Mouse (Mus musculus): ENCODE data around the gene Sgms1. TPM values are rescaled to one million over a fixed set of nuclear protein-coding genes. Genes with fewer than 3 reads are reported as not detected.

The Sgms1 gene
- total RNA-seq, 2 experiments from 2014 or later, result 55.3 to 63.9 TPM

- peak; percentile 90 to 96 for DNase-seq
Measured at GRCm38 (mm10) chr19:32210450-32211292, 178.8 kb downstream of the Sgms1 start.

GRCm38 (mm10) chr19:32210099-32210449 is 179.4 kb downstream of the Sgms1 start:
- peak; percentile 70 to 78 for DNase-seq

DNA sequence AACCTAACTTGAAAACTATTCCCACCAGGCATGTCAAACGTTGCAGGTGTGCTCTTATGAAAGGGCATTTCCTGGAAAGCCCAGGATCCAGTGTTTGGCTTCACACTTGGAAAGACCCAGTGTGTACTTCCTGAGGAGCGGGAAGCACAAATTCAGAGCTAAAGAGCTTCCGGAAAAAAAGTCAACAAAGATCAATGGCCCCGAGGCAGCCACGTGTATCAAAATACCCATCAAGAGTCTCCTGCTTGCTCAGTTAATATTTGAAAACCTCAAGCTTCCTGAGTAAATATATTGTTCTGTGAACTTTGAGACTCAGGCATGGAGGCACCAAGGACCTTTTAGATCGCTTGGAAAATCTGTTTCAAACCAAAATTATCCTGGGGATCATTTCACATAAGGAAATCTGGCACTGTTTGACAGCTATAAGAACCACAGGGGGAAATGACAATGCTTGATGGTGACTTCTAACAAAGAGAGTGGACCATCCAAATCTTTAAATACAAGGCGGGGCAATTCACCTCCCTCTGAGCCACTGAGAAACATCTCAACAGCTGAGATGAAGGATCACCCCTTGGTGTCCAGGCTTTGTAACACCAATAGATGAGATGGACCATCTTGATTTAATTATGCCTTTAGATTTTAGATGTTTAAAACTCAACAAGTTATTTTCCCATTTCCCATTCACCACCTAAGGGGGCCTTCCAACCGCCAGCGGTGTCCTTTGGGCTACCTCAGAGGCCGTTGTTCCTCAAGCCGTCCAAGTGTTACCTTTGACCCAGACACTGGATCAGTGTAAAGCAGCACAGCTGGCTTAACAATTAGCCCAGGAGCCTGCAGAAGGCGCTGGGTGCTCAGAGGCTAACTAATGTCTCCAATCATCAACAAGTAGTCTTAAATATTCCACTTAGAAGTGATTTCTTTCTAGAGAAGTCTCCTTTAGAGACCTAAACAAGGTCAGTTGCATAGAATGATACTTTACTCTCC is 187.1 kb downstream of the Sgms1 start:
- DNase-seq, result peak; percentile 36 to 58

- peak in 1 of 2 experiments; percentile 55 for DNase-seq
Measured at GRCm38 (mm10) chr19:32199861-32200574, 189.5 kb downstream of the Sgms1 start.

DNA sequence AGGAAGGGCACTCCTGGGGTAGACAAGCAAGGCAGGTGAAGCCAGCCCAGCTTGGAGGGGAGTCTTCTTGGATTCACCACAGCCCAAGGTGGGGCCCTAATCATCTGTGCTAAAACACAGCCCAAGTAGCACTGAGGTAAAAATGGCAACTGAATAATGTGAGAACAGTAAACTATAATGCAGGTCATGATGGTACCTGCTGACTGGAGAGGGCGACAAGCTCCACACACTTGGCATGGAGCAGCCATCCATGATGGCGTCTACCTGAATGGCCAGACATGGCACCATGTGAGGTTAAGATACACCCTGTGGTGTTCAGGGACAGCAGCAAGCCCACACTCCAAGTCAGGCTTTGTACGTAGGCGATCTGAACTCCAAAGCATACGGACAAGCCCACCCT is 190.4 kb downstream of the Sgms1 start:
- DNase-seq, result no peak

DNA sequence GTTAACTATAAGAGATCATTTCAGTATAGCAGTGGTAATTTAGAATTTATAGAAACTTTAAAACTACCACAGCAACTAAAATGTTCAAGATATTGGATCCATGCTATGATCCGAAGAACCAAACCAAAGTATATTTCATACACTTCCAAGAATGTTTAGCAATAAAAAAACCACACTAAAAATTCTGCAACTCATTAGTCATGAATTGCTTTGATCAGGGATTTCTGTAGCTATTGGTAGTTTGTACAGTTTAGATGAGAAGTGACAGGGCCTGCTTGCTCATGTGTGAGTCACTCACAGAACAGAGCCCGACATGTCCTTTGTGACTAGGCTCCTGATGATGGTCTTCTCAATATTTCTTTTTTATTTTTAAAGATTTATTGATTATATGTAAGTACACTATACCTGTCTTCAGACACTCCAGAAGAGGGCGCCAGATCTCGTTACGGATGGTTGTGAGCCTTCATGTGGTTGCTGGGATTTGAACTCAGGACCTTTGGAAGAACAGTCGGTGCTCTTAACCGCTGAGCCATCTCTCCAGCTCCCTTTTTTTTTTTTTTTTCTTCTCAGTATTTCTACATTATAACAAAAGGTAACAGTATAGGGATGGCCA is 190.9 kb downstream of the Sgms1 start:
- no peak for DNase-seq

- DNase-seq, result no peak
Measured at GRCm38 (mm10) chr19:32196976-32197819, 192.3 kb downstream of the Sgms1 start.

GRCm38 (mm10) chr19:32196222-32196621 is 193.3 kb downstream of the Sgms1 start:
- peak; percentile 65 to 67 for DNase-seq

- no peak for DNase-seq
Measured at GRCm38 (mm10) chr19:32194863-32195262, 194.7 kb downstream of the Sgms1 start.

- DNase-seq, result peak in 1 of 2 experiments; percentile 54
Measured at GRCm38 (mm10) chr19:32194074-32194473, 195.4 kb downstream of the Sgms1 start.

DNA sequence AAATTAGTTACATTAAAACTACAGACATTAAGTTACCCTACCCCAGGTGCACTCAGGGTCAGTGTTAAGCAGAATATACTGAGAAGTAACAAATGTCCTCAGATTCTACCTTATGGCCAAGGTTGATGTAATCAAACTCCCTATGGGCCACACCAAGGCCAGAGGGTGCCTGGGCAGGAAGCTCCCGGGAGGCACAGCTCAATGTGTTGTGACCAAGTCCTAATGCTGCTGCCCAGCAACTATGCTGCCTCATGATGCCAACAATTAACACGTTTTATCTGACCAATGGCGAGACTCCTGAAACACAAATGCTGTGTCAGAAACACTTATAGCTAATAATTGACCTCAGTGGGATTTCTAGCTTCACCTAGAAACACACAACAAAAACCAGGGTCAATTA is 197.9 kb downstream of the Sgms1 start:
- DNase-seq, result no peak

DNA sequence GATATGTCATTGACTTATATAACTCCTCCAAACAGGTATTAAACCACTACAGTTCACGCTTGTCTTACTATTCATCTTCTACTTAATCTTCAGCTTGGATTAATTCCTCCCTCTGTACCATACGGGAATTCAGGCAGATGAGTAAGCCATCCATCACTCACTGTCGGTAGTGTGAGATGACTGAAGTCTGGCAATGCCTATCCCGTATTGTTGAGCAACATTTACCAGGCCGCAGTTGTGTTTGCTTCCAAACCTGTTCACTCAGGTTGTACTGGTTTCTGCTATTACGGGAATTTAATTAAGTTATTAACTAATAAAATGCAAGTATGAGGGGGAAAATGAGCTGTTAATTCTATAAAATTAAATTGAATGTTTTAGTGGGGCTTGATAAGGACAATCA is 199.6 kb downstream of the Sgms1 start:
- no peak for DNase-seq

DNA sequence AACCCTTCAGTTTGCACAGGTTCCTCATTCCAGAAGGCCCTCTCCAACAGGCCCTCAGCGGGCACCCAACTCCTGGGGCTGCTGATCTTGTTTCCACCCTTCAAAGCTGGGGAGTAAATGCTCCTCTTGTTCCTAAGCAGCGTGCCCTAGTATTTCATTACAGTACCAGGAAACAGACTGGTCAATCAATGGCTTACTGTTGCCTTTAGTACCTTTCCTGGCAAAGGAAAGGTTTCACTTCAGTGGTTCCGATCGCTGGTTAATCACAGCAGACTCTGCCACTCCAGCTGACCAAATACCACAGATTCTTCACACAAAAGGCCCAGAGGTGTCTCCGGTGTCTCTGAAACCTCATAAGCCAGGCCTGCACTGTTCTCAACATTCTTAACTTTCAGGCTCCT is 200.5 kb downstream of the Sgms1 start:
- DNase-seq, result no peak

DNA sequence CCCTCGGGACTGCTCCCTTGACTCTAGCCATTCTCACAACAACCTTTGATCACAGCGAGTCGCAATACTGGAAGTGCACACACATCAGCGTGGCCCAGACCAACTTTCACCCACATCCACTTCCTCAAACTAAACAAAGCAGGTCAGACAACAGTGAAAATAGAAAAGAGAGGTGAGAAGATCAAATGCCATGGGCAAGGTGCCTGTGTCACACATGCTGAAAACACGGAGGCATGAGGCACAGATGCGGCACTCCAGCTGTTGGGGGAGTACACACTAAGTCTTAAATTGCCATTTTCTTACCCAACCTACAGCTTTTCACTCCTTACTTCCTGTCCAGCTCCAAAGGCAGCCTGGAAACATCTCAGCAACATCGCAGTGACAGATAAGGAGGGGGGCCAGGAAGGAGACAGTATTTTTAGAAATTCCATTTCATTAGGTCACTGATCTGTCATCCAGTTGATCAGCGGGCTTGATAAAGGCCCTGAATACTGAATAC is 202.9 kb downstream of the Sgms1 start:
- DNase-seq, result peak; percentile 63 to 74

GRCm38 (mm10) chr19:32183005-32183404 is 206.5 kb downstream of the Sgms1 start:
- DNase-seq, result no peak

DNA sequence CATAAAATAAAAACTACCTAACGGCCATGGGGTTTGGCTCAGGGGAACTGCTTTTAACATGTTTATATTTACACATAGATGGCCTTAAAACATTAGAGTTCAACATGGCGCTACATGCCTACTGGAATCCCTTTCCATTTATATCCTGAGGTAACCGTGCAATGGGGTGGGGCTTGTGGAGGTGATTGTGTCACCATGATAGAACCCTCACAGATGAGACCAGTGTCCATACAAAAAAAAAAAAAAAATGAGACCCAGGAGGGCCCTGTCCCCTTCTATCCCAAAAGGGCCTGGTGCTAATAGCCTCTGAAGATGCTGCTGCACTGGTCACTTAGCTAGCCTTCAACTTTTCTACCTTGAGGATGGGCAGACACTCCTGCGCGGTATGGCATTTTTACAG is 207.0 kb downstream of the Sgms1 start:
- DNase-seq, result no peak

DNA sequence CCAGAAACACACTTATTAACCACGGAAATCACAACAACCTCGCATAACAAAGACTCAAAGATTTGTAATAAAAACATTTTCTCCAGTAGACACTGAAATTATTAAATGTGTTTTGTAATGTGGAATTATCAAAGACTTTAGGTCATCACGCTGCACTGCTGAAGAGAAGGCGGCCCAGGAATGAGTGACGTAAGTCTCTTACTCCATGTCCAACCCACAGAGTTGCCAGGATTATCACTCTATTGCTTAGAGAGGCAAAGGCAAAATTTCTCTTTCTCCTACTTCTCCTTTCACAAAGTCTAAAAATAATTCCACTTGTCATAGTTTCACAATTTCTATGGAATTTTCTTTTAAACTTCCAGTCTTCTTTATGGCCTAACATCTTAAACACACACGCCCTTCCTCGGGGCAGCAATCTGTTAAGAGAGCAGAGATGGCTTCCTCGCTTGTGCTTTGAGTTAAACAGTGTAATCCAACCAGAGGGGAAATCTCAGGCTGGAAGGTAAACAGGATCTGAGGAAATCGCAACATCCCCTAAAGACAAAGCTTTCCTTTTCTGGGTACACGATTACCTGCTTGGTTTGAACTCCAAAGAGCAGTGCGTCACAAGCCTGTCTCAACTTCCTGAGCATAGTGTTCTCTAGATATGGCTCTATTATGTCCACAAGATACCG is 207.7 kb downstream of the Sgms1 start:
- peak; percentile 65 to 84 for DNase-seq

DNA sequence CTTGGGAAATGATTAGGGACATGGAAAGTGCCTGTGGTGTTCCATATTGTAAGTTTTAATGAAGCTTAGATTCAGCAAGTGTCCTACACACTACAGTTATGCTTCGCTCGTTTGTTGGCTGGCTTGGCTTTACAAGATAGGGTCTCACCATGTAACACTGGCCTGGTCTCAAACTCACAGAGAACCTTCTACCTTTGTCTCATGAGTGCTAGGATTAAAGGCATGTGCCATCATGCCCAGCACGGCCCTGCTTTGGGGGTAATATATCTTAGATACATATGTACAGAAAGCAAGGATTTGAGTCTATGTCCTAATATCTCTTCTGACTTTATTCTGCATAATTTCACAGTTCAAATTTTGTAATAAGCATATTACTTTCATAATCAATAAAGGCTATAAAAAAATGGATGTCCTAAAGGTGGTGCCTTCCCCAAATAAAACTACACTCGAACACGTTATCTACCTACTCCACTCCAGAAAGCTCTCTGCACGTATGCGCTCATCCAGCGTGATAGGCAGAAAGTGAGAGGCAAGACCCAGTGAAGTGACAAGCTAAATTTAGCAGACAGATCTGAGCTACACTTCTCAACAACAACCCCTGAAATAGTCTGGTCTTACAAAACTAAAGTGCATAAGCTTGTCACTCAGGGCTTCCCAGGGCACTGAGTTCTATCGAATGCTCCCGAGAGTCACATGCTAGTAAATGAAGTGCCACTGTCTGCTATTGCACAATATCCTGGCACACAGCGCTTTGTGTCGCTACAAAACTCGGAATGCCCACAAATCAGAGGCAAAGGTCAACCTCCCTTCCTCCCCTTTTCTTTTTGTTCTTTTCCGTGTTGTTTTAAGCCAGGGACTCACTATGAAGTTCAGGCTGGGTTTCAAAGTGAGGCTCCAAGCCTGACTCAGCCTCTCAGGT is 208.5 kb downstream of the Sgms1 start:
- DNase-seq, result peak; percentile 85 to 92

GRCm38 (mm10) chr19:32179978-32180413 is 209.5 kb downstream of the Sgms1 start:
- DNase-seq, result peak; percentile 71 to 72

Measured in heart, adult 18-20 months (tissue).